Mouse (Mus musculus): Measurements from ENCODE around the gene Tdgf1. TPM values are rescaled to one million over a fixed set of nuclear protein-coding genes. Genes with fewer than 3 reads are reported as not detected.
A peak's percentile ranks its signal among the peaks of the same experiment; 100 is the strongest.

Gene Tdgf1
- not detected in 2 replicates for total RNA-seq (2017)

GRCm38 (mm10) chr9:110945926-110946325 lies at the start of gene Tdgf1:
Tdgf1 (minus strand) TSS chr9:110946158.
- no peak for ATAC-seq (replicated peaks in 1 of 2; ENCODE audit: insufficient read depth in 1 of 2, low FRiP score in 2 of 2, low TSS enrichment in 1 of 2, low read depth in 1 of 2, poor library complexity in 2 of 2, severe bottlenecking in 2 of 2)

GRCm38 (mm10) chr9:110994716-110995172 lies 48.8 kb upstream of the Tdgf1 start:
- ATAC-seq (replicated peaks in 1 of 2; ENCODE audit: insufficient read depth in 1 of 2, low FRiP score in 2 of 2, low TSS enrichment in 1 of 2, low read depth in 1 of 2, poor library complexity in 2 of 2, severe bottlenecking in 2 of 2), result peak; percentile 82 to 89

DNA sequence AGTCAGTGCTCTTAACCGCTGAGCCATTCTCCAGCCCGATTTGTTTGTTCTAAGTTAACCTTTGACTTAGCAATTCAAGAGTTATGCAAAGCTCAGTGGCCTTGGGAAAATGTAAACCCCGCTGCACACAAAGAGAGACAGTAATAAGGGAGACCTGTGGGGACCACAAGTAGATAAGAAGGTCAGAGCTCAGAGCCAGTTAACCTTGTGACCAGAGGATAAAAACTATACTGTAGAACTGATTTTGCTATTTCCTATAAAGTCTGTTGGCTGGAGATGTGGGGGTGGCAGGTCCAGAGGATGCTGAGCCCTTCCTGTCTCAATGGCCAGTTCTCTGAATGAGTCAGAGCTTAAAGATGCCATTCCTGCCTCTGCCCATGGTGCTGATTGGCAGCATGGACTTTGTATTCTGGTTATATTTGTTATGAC lies 47.3 kb upstream of the Tdgf1 start:
- ATAC-seq (replicated peaks in 1 of 2; ENCODE audit: insufficient read depth in 1 of 2, low FRiP score in 2 of 2, low TSS enrichment in 1 of 2, low read depth in 1 of 2, poor library complexity in 2 of 2, severe bottlenecking in 2 of 2), result no peak

DNA sequence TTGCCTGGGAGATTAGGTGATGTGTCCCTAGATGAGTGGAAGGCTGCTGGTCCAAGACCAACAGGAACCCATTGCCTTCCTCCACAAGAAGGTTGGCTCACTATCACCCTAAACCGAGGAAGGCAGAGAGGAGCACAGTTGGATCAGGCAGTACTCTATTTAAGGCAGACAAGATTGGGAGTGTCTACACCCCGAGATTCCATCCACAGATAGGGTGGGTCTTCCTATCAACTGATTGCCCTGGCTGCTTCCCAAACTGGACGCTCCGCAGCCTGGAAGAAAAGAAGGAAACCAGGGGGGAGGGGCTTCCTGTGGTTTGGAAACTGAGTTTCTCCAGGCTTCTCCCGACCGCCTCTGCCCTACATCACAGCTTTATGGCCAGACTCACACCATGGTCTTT lies 44.2 kb upstream of the Tdgf1 start, which contains the start of gene Rtp3:
Gene Rtp3, minus strand, starts transcription at position 380 of the 400 bp plus-strand sequence.
- ATAC-seq (replicated peaks in 1 of 2; ENCODE audit: insufficient read depth in 1 of 2, low FRiP score in 2 of 2, low TSS enrichment in 1 of 2, low read depth in 1 of 2, poor library complexity in 2 of 2, severe bottlenecking in 2 of 2), result no peak

GRCm38 (mm10) chr9:110989543-110989942 lies 43.6 kb upstream of the Tdgf1 start:
- ATAC-seq (replicated peaks in 1 of 2; ENCODE audit: insufficient read depth in 1 of 2, low FRiP score in 2 of 2, low TSS enrichment in 1 of 2, low read depth in 1 of 2, poor library complexity in 2 of 2, severe bottlenecking in 2 of 2), result no peak

- no peak for ATAC-seq (replicated peaks in 1 of 2; ENCODE audit: insufficient read depth in 1 of 2, low FRiP score in 2 of 2, low TSS enrichment in 1 of 2, low read depth in 1 of 2, poor library complexity in 2 of 2, severe bottlenecking in 2 of 2)
Measured at GRCm38 (mm10) chr9:110989141-110989540, 43.2 kb upstream of the Tdgf1 start.

DNA sequence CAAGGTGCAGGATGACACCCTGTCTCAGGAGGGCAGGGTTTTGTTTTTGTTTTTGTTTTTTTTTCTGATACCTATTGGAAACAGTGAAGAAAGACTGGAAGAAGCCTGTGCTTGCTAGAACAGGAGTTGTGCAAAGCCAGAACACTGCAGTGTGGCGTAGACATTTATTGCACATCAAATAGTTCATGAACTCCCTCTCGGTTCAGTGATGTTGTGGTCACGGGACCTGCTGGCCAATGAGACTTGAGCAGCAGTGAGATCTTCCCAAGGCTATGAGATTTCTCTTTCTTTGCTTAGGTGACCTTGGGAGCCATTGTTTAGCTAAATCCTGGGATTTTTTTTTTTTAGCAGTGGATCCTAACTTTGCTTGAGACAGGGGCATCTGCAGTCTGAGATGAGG lies 42.1 kb upstream of the Tdgf1 start:
- ATAC-seq (replicated peaks in 1 of 2; ENCODE audit: insufficient read depth in 1 of 2, low FRiP score in 2 of 2, low TSS enrichment in 1 of 2, low read depth in 1 of 2, poor library complexity in 2 of 2, severe bottlenecking in 2 of 2), result no peak

- no peak for ATAC-seq (replicated peaks in 1 of 2; ENCODE audit: insufficient read depth in 1 of 2, low FRiP score in 2 of 2, low TSS enrichment in 1 of 2, low read depth in 1 of 2, poor library complexity in 2 of 2, severe bottlenecking in 2 of 2)
Measured at GRCm38 (mm10) chr9:110987331-110987730, 41.4 kb upstream of the Tdgf1 start.

DNA sequence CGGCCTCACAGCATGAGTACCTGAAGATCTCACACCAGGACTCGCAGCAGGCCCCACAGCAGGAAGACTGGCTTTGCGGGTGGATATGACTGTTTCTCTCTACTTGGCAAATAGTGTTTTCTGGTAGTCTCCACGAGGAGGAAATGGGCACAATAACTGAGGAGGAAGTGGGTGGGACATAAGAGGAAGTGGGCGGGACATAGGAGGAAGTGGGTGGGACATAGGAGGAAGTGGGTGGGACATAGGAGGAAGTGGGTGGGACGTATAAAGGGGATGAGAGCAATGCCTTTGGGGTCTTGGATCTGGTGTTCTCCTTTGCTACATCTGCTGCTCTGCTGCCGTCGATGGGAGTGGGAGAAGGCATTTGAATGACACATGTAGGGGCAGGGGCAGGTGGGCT lies 40.0 kb upstream of the Tdgf1 start:
- no peak for ATAC-seq (replicated peaks in 1 of 2; ENCODE audit: insufficient read depth in 1 of 2, low FRiP score in 2 of 2, low TSS enrichment in 1 of 2, low read depth in 1 of 2, poor library complexity in 2 of 2, severe bottlenecking in 2 of 2)

DNA sequence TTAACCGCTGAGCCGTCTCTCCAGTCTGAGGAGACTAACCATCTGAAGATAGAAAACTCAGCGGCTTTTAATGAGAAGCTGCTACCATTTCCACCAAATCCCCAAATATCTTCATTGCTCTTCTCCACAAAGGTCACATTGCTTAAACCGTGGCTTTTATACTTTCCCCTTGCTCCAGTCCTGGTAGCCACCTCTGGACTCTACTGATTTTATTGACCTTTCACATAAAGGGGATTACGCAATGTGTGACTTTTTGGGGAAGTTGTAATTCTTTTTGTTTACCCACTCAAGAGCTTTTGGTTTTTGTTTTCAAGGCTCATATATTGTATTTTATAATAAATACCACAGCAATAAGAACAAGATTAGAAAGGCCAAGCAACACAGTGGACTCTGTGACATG lies 39.6 kb upstream of the Tdgf1 start:
- no peak for ATAC-seq (replicated peaks in 1 of 2; ENCODE audit: insufficient read depth in 1 of 2, low FRiP score in 2 of 2, low TSS enrichment in 1 of 2, low read depth in 1 of 2, poor library complexity in 2 of 2, severe bottlenecking in 2 of 2)

DNA sequence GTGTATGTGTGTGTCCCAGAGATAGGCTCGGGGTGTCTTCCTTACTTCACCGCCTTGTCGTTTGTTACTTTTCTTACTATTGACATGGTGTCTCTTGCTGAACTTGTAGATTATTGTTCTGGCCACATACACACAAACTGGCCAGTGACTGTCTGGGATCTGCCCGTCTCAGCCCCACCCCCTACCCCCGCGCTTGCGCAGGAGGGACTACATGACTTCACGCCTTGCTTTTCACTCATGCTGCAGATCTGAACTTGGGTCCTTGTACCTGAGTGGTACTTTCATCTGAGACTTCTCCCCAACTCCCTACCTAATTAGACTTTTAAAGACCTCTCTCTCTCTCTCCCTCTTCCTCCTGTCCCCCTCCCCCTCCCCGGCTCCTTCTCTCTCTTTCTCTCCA lies 38.1 kb upstream of the Tdgf1 start:
- no peak for ATAC-seq (replicated peaks in 1 of 2; ENCODE audit: insufficient read depth in 1 of 2, low FRiP score in 2 of 2, low TSS enrichment in 1 of 2, low read depth in 1 of 2, poor library complexity in 2 of 2, severe bottlenecking in 2 of 2)

- peak in 1 of 2 experiments; percentile 17; a peak in 1 of 4 replicates for ATAC-seq (replicated peaks in 1 of 2; ENCODE audit: insufficient read depth in 1 of 2, low FRiP score in 2 of 2, low TSS enrichment in 1 of 2, low read depth in 1 of 2, poor library complexity in 2 of 2, severe bottlenecking in 2 of 2)
Measured at GRCm38 (mm10) chr9:110982351-110982750, 36.4 kb upstream of the Tdgf1 start.

GRCm38 (mm10) chr9:110979411-110979810 lies 33.5 kb upstream of the Tdgf1 start:
- no peak for ATAC-seq (replicated peaks in 1 of 2; ENCODE audit: insufficient read depth in 1 of 2, low FRiP score in 2 of 2, low TSS enrichment in 1 of 2, low read depth in 1 of 2, poor library complexity in 2 of 2, severe bottlenecking in 2 of 2)

GRCm38 (mm10) chr9:110965910-110966231 lies 19.9 kb upstream of the Tdgf1 start:
- no peak for ATAC-seq (replicated peaks in 1 of 2; ENCODE audit: insufficient read depth in 1 of 2, low FRiP score in 2 of 2, low TSS enrichment in 1 of 2, low read depth in 1 of 2, poor library complexity in 2 of 2, severe bottlenecking in 2 of 2)

DNA sequence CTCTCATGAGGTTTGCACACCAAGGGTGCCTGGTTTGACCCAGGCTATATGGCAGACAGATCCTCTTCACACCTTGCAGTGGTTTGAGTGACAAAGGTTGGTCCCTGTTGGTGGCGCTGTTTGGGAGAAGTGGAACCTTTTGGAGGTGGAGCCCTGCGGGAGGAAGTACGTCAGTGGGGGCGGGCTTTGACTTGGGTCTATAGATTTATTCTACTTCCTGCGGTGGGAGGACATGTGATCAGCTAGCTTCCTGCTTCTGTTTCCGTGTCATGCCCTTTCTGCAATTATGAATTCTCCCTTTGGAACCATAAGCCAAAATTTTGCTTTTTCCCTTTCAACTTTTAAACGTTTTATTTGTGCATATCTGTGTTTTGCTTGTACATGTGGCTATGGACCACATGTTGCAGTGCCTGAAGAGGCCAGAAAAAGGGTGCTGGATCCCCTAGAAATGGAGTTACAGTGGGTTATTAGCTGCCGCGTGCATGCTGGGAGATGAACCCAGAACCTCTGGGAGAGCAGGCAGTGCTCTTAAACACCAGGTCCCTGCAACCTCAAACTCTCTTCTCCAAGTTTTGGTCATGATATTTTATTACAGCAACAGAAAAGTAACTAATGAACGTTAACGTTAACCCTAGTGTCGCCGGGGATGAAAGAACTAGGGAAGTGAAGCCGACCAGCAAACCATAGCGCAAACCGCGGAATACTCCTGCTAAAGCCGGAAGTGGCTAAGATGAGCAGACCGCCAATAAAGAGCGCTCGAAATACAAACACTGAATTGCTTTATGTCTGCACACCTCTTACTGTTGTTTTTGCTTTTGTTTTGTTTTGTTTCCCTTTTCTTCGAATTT lies 19.3 kb upstream of the Tdgf1 start:
- ATAC-seq (replicated peaks in 1 of 2; ENCODE audit: insufficient read depth in 1 of 2, low FRiP score in 2 of 2, low TSS enrichment in 1 of 2, low read depth in 1 of 2, poor library complexity in 2 of 2, severe bottlenecking in 2 of 2), result no peak

- no peak for ATAC-seq (replicated peaks in 1 of 2; ENCODE audit: insufficient read depth in 1 of 2, low FRiP score in 2 of 2, low TSS enrichment in 1 of 2, low read depth in 1 of 2, poor library complexity in 2 of 2, severe bottlenecking in 2 of 2)
Measured at GRCm38 (mm10) chr9:110963566-110964115, 17.7 kb upstream of the Tdgf1 start.

GRCm38 (mm10) chr9:110961386-110961785 lies 15.4 kb upstream of the Tdgf1 start:
- no peak for ATAC-seq (replicated peaks in 1 of 2; ENCODE audit: insufficient read depth in 1 of 2, low FRiP score in 2 of 2, low TSS enrichment in 1 of 2, low read depth in 1 of 2, poor library complexity in 2 of 2, severe bottlenecking in 2 of 2)

GRCm38 (mm10) chr9:110960230-110961149 lies 14.5 kb upstream of the Tdgf1 start:
- no peak for ATAC-seq (replicated peaks in 1 of 2; ENCODE audit: insufficient read depth in 1 of 2, low FRiP score in 2 of 2, low TSS enrichment in 1 of 2, low read depth in 1 of 2, poor library complexity in 2 of 2, severe bottlenecking in 2 of 2)

Data from hematopoietic stem cell, adult 5-6 weeks (primary cell).